Mouse (Mus musculus) limb, embryonic 11.5 days (tissue): ENCODE measurements around the gene Dedd. TPM values are rescaled to one million over a fixed set of nuclear protein-coding genes. Genes with fewer than 3 reads are reported as not detected.

ENCODE experiments used
- ATAC-seq: fragments of 200-750 bp; cut with Nextera tagmentation; 2 replicates; pipeline ENCODE4 v1.8.0; 2017; ENCODE audit warnings: low read depth; ENCODE audit not compliant: insufficient number of reproducible peaks, low FRiP score, low TSS enrichment
- DNase-seq: peaks from one replicate; pipeline ENCODE4 v3.0.0-alpha.2; 2015; ENCODE audit warnings: low spot score
- H3K27ac ChIP-seq: fragments of 300-500 bp; sonication (generic); replicated peaks from 2 replicates; pipeline ENCODE4 v1.5.1; 2014; ENCODE audit warnings: low read depth, mild to moderate bottlenecking, low read length
- H3K27me3 ChIP-seq: fragments of 300-500 bp; sonication (generic); 2 replicates; pipeline ENCODE4 v1.6.1; 2014; ENCODE audit warnings: mild to moderate bottlenecking, low read length, mixed read lengths; ENCODE audit not compliant: control insufficient read depth, insufficient read depth
- H3K36me3 ChIP-seq: fragments of 300-500 bp; sonication (generic); 2 replicates; pipeline ENCODE4 v1.6.1; 2014; ENCODE audit warnings: mild to moderate bottlenecking, low read length, moderate library complexity, mixed read lengths; ENCODE audit not compliant: control insufficient read depth, insufficient read depth
- H3K4me1 ChIP-seq: fragments of 300-500 bp; sonication (generic); 2 replicates; pipeline ENCODE4 v1.6.1; 2014; ENCODE audit warnings: low read length, mixed read lengths; ENCODE audit not compliant: control insufficient read depth, insufficient read depth
- H3K4me2 ChIP-seq: fragments of 300-500 bp; sonication (generic); 2 replicates; pipeline ENCODE4 v1.6.1; 2014; ENCODE audit warnings: low read depth, mild to moderate bottlenecking, moderate library complexity; ENCODE audit not compliant: severe bottlenecking
- H3K4me3 ChIP-seq: fragments of 300-500 bp; sonication (generic); 2 replicates; pipeline ENCODE4 v1.5.1; 2014; ENCODE audit warnings: low read depth, low read length
- H3K9ac ChIP-seq: fragments of 300-500 bp; sonication (generic); 2 replicates; pipeline ENCODE4 v1.6.1; 2014; ENCODE audit warnings: mild to moderate bottlenecking, low read length
- H3K9me3 ChIP-seq: fragments of 300-500 bp; sonication (generic); 2 replicates; pipeline ENCODE4 v1.6.1; 2016; ENCODE audit warnings: low read length; ENCODE audit not compliant: control insufficient read depth
- WGBS: fragments of 180-500 bp; shearing (Covaris S2); extraction: QIAGEN DNeasy Blood & Tissue Kit; methylation state at CpG from one replicate; pipeline ENCODE4 v1.1.7; 2014; 5-methylcytosine and 5-hydroxymethylcytosine counted together
- polyA plus RNA-seq: library from polyadenylated mRNA; unstranded; fragments of >200 nt; fragmentation: Nextera tagmentation; extraction: Ambion mirVana; gene quantifications from 2 replicates; pipeline ENCODE4 v1.2.1, GENCODE M21; 2014

Gene Dedd
- polyA plus RNA-seq, 1 experiment from 2014 or later: 55.7 TPM

DNA sequence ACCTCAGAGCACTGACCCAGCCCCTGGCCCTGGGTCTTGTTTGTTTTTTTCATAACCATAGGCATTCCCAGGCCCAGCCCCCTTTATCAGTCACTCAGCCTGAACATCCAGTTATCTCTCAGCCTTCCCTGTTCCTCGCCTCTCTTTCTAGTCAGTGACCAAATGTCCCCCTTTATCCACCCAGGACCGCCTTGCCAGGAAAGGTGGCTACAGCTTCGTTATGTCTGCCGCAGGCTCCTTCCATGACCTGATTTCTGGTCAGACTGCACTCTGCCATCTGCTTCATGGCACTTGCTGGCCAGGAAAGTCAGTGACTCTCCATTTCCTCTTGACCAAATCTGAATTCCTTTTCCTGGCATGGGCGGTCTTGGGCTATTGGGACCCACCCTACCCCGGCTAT lies 49.4 kb downstream of the Dedd start:
- DNase-seq: no peak

DNA sequence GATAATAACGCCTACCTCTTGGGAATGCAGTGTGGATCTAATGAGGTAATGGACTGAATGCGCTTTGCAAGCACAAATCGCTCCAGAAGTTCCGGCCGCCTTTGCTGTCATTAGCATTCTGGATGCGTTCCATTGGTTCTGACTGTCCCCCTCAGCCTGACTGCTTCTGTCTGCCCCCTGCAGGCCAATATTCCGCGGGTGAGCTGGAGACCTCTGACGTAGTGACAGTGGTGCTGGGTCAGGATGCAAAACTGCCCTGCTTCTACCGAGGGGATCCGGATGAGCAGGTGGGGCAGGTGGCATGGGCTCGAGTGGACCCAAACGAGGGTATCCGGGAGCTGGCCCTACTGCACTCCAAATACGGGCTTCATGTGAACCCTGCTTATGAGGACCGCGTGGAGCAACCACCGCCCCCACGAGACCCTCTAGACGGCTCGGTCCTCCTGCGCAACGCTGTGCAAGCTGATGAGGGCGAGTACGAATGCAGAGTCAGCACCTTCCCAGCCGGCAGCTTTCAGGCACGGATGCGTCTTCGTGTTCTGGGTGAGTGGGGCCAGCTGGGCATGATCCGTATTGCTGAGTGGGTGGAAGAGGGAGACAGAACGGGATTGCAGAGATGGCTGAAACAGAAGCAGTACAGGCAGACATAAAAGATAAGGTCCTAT lies 51.1 kb downstream of the Dedd start:
- ATAC-seq: peak; percentile 51; the same call in 1 of the 2 replicates
- no peak overlapping the region for H3K9ac ChIP-seq
- no peak overlapping the region for H3K4me3 ChIP-seq
- H3K27ac ChIP-seq: no peak overlapping the region
- H3K4me2 ChIP-seq: peak overlapping the region; percentile 24; the same call in 1 of the 2 replicates
- H3K4me1 ChIP-seq: no peaks in the 10 kb centered on the region
- H3K27me3 ChIP-seq: peaks cover 8% of the 10 kb centered on the region
- peak; percentile 70 for DNase-seq
- H3K36me3 ChIP-seq: no peaks in the 10 kb centered on the region
- 9% methylated on average over 31 of the region's 31 CpGs for WGBS
- H3K9me3 ChIP-seq: no peaks in the 10 kb centered on the region

More for the DNA sequence above, 49.4 kb downstream of the Dedd start:
- H3K9me3 ChIP-seq: no peaks in the 10 kb centered on the region
- peaks cover 5% of the 10 kb centered on the region; the same call in 1 of the 2 replicates for H3K4me1 ChIP-seq
- peaks cover 8% of the 10 kb centered on the region for H3K27me3 ChIP-seq
- no peak overlapping the region for H3K9ac ChIP-seq
- H3K4me3 ChIP-seq: no peak overlapping the region
- 83% methylated on average over 6 of the region's 6 CpGs for WGBS
- ATAC-seq: no peak
- no peaks in the 10 kb centered on the region for H3K36me3 ChIP-seq
- H3K4me2 ChIP-seq: no peak overlapping the region
- no peak overlapping the region for H3K27ac ChIP-seq

DNA sequence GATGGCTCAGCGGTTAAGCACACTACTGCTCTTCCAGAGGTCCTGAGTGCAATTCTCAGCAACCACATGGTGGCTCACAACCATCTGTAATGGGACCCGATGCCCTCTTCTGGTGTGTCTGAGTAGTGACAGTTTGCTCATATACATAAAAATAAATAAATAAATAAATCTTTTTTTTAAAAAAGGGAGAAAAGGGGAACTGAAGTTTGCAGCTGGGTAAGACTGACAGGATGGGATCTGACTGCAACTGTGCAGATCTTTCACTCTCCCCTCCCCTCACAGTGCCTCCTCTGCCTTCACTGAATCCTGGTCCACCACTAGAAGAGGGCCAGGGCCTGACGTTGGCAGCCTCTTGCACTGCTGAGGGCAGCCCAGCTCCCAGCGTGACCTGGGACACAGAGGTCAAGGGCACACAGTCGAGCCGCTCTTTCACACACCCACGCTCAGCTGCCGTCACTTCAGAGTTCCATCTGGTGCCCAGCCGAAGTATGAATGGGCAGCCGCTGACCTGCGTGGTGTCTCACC lies 53.2 kb downstream of the Dedd start:
- no peak overlapping the region for H3K9ac ChIP-seq
- no peaks in the 10 kb centered on the region for H3K4me1 ChIP-seq
- H3K4me2 ChIP-seq: no peak overlapping the region
- WGBS: 84% methylated on average over 11 of the region's 11 CpGs
- no peaks in the 10 kb centered on the region for H3K9me3 ChIP-seq
- H3K4me3 ChIP-seq: no peak overlapping the region
- DNase-seq (no peak), ATAC-seq (no peak)
- no peak overlapping the region for H3K27ac ChIP-seq
- no peaks in the 10 kb centered on the region for H3K36me3 ChIP-seq
- H3K27me3 ChIP-seq: peaks cover 8% of the 10 kb centered on the region

DNA sequence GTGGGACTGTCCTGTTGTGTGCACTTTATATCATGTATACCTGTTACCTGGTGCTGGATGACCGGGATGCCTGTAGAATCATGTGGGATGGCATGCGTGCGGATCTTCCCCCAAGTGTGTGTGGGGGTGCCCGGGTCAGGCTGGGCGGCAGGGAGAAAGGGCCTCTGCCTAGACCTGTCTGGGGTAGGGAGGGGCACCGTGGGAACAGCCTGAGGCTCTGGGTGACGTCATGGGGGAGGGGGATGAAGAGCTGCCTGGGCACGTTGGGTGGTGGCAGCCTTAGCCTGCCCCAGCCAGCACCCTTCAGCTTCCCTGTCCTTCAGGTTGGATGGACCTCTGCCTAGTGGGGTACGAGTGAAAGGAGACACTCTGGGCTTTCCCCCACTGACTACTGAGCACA lies 55.4 kb downstream of the Dedd start:
- Histone ChIP-seq H3K36me3 (no peaks in the 10 kb centered on the region), H3K4me2 (no peak overlapping the region), H3K27ac (no peak overlapping the region), H3K4me1 (no peaks in the 10 kb centered on the region), H3K9ac (no peak overlapping the region), H3K27me3 (peaks cover 8% of the 10 kb centered on the region), H3K9me3 (no peaks in the 10 kb centered on the region), H3K4me3 (no peak overlapping the region)
- DNase-seq (peak; percentile 42), ATAC-seq (no peak)
- WGBS: 60% methylated on average over 9 of the region's 9 CpGs

DNA sequence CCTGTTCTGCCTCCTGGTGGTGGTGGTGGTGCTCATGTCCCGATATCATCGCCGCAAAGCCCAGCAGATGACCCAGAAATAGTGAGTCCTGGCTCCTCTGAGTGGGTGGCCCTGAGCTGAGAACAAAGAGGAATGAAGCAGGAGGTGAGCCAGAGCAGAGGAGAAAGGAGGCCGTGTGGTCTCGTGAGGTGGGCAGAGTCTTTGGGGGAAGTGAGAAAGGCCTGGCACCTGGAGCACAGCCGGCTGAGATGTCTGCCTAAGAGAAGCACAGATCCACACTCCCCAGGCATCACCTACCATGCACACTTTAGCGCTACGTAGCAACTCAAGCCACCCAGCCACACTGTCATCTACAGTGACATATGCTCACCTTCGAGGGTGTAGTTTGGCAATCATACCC lies 56.2 kb downstream of the Dedd start:
- 69% methylated on average over 9 of the region's 9 CpGs for WGBS
- no peak overlapping the region for H3K9ac ChIP-seq
- peaks cover 2% of the 10 kb centered on the region; the same call in 1 of the 2 replicates for H3K27me3 ChIP-seq
- no peak overlapping the region for H3K27ac ChIP-seq
- no peaks in the 10 kb centered on the region for H3K36me3 ChIP-seq
- ATAC-seq: no peak
- H3K4me2 ChIP-seq: no peak overlapping the region
- H3K4me1 ChIP-seq: peaks cover 1% of the 10 kb centered on the region; the same call in 1 of the 2 replicates
- H3K4me3 ChIP-seq: no peak overlapping the region
- no peaks in the 10 kb centered on the region for H3K9me3 ChIP-seq
- no peak for DNase-seq

DNA sequence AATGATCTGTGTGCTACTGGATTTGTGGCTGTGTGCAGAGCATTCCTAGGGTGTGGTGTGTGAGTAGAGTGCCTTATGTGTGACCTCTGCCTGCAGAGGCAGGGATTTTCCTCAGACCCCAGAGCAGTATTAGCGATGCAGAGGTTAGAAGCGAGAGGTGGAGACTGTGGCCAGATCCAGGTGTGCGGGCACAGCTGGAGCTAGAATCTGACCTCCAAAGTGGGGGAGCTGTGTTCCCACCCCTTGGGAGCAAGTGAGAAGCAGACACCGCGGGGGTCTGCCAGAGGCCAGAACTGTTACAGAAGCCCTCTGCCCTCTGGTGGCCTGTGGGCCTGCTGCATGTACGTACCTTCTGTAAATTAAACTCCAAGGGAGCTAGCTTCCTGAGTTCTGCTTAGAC lies 58.2 kb downstream of the Dedd start:
- Histone ChIP-seq H3K36me3 (no peaks in the 10 kb centered on the region), H3K4me1 (peaks cover 3% of the 10 kb centered on the region; the same call in 1 of the 2 replicates), H3K9ac (no peak overlapping the region), H3K4me3 (no peak overlapping the region), H3K27ac (no peak overlapping the region), H3K9me3 (no peaks in the 10 kb centered on the region), H3K4me2 (no peak overlapping the region), H3K27me3 (no peaks in the 10 kb centered on the region)
- DNase-seq (peak; percentile 70), ATAC-seq (0 out of 2 replicates have a peak, but pooled peaks have one; percentile 66)
- 15% methylated on average over 6 of the region's 6 CpGs for WGBS

DNA sequence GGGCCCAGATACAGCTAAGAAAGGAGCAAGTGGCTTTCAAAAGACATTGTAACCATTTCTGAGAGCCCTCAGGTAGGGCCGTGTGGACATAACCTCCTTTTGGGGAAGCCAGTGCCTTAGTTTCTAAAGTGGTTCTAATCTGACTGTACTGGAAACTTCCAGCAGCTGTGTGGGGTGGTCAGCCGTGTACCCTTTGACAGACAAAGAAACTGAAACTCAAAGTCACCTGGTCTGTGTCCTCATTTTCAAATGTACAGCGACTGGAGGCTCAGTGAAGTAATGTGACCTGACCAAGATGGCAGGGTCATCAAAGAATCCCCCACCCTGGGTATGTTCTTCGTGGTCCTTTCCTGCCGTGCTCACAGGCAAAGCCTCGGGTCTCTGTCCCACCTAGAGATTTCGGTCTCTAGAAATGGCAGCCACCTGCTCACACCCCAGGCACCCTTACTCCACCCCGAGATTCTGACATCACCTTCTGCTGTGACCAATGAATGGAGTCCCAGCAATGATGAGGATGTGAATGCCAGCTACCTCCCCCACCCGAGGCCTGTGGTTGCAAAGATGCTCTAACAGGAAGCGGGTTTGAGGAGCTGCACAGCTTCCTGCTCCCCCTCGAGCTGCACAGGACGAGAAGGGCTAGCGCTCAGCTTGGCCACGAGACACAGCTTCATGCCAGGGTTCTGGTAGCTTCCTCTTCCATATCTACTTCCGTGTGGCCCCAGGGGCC lies 59.6 kb downstream of the Dedd start, which contains the start of gene Arhgap30:
Gene Arhgap30 (plus strand): TSS at position 579 of the 727 bp plus-strand sequence.
- Histone ChIP-seq H3K9ac (no peak within 1 kb of the TSS), H3K4me2 (no peak within 1 kb of the TSS), H3K36me3 (no peaks in the 10 kb centered on the region), H3K27me3 (no peaks in the 10 kb centered on the region), H3K27ac (no peak within 1 kb of the TSS), H3K4me1 (peaks cover 3% of the 10 kb centered on the region; the same call in 1 of the 2 replicates), H3K9me3 (no peaks in the 10 kb centered on the region), H3K4me3 (no peak within 1 kb of the TSS)
- DNase-seq (no peak), ATAC-seq (no peak)
- 82% methylated on average over 15 of the region's 15 CpGs for WGBS

DNA sequence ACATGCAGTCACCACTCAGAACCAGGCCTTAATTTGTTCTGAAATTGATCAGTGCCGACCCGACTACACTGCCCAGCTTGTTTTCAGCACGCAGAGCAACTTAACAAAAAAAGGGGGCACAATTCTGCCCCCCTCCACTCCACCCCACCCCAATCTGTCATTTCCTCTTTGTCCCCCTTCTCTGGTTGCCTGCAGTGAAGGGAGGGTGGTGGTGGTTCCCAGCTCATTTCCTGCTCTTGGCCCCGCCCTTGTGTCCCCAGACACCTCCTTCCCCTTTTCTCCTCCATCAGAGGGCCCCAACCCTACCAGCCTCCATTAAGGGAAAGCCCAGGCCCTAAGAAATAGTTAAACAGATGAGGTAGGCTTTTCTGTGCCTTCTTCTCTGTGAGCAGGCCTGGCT lies 61.2 kb downstream of the Dedd start:
- Histone ChIP-seq H3K9me3 (no peaks in the 10 kb centered on the region), H3K36me3 (no peaks in the 10 kb centered on the region), H3K4me3 (no peak overlapping the region), H3K9ac (no peak overlapping the region), H3K4me2 (no peak overlapping the region), H3K4me1 (peaks cover 3% of the 10 kb centered on the region; the same call in 1 of the 2 replicates), H3K27ac (no peak overlapping the region), H3K27me3 (no peaks in the 10 kb centered on the region)
- 68% methylated on average over 4 of the region's 4 CpGs for WGBS
- DNase-seq: no peak
- no peak for ATAC-seq
